Mouse (Mus musculus) stomach, postnatal 0 days (tissue): ENCODE measurements around the gene Map1b.

Experiments used
- CTCF ChIP-seq: IDR thresholded peaks from 2 replicates; pipeline ENCODE4 v1.5.1; 2016; ENCODE audit warnings: antibody characterized with exemption, low read depth, mild to moderate bottlenecking, moderate library complexity
- EP300 ChIP-seq: optimal IDR thresholded peaks from 2 replicates; pipeline ENCODE3; 2016; ENCODE audit warnings: antibody characterized with exemption

DNA sequence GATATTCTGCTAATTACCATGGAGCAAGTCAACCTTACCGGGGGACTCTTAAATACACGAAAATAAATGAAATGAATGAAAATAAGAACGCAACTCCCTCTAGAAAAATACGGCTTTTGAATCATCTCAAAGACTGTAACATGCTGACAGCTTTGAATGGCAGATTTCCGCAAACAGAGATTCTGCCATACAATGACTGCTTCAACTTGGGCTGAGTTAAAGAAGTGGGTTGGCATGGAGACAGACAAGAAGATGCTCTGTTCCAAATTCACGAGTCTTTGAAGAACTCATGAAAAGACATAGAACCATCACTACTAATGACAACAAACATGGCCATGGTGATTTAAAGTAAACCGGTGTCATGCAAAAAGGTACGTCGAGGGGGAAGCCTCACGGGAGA, 21.9 kb downstream of the Map1b start:
- no peak for TF ChIP-seq CTCF
- TF ChIP-seq EP300: no peak
